Mouse (Mus musculus) urinary bladder, adult 2 months (tissue): ENCODE measurements around the gene Abcb9. TPM values are rescaled to one million over a fixed set of nuclear protein-coding genes. Genes with fewer than 3 reads are reported as not detected.
A peak's percentile ranks its signal among the peaks of the same experiment; 100 is the strongest.

Source experiments
- DNase-seq: peaks from one replicate; pipeline ENCODE4 v3.0.0; 2022; ENCODE audit warnings: low spot score
- polyA plus RNA-seq: library from polyadenylated mRNA; depleted of rRNA; stranded (reverse); fragments of >200 nt; gene quantifications from 2 replicates; pipeline ENCODE4 v1.2.3, GENCODE M21; 2012; rRNA removed

Gene Abcb9
- polyA plus RNA-seq: 2.2 and 3.8 TPM in 2 replicates

DNA sequence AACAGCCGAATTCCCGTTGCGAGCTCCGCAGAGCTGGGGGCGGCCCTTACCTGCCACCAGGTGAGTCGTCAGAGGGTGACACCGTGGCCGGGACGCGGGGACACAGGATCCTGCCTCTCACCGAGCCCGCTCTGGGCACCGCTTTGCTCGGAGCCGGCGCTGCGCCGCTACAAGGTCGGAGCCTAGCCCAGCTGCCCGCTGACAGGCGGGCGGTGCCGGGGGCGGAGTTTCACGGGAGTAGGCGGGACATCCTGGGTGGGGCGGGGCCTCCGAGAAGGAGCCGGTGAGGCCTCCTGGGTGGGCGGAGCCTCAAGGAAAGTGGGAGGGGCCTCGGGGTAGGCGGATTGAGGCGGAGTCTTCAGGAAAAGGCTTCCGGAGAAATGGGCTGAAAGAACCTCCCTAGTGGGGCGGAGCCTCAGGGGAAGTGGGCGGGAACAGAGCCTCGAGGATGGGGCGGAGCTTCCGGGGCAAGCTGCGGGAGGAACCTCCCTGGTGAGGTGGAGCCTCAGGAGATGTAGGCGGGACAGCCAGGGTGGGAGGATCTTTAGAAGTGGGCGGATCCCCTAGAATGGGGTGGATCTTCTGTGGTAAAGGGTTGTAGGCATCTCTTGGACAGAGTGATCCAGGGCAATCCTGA is at the start of gene Abcb9:
Gene Abcb9, minus strand, starts transcription at position 203 of the 637 bp plus-strand sequence.
- peak; percentile 89 for DNase-seq

- DNase-seq: no peak
These were observed 42.5 kb upstream of the Abcb9 start for GRCm38 (mm10) chr5:124138066-124138465.

- no peak for DNase-seq
These were observed 38.7 kb upstream of the Abcb9 start for GRCm38 (mm10) chr5:124134261-124134660.

GRCm38 (mm10) chr5:124125093-124125492 is 29.5 kb upstream of the Abcb9 start:
- DNase-seq: no peak

DNA sequence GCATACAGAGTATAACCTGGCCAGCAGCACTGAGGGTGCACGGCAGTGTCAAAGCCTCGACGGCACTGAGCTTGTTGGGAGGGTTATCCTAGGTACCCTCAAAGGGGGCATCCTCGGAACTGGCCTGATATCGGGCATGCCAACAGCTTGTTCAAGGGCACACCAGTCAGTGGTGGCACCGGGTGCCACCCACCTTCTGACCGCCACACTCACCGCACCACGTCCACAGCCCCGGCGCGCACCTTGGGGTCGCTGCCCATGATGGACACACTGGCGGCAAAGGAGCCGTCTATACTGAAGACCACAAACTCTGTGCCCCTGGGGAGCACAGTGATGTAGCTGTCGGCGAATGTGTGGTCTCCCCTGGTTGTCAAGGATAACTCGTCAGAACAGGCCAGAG is 26.8 kb upstream of the Abcb9 start:
- DNase-seq: no peak

DNA sequence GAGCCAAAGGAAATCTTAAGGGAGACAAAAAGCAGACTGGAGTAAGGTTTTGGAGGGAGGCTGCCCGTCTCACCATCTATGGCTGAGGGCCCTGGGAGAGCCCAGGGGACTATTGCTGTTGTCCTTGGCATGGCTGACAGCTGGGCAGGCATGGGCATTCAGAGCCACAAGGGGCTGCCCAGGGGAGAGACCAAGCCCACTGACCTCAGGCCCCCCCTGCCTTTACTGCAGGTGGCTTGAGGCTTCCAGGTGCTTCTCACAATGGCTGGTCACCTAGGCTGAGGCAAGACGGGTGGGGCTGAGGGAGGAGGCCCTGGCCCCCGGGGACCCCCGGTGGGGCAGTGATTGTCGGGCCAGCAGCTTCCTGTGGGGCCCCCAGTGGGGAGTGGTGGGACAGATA is 23.6 kb upstream of the Abcb9 start:
- no peak for DNase-seq

GRCm38 (mm10) chr5:124115990-124116845 is 20.6 kb upstream of the Abcb9 start, which contains the start of gene Arl6ip4:
Gene Arl6ip4, plus strand, starts transcription at chr5:124116089.
- peak; percentile 70 for DNase-seq

- DNase-seq: no peak
These were observed 19.9 kb upstream of the Abcb9 start for GRCm38 (mm10) chr5:124115531-124115930.

GRCm38 (mm10) chr5:124114276-124115025 is 18.9 kb upstream of the Abcb9 start:
- no peak for DNase-seq

GRCm38 (mm10) chr5:124113030-124113429 is 17.4 kb upstream of the Abcb9 start:
- DNase-seq: no peak

GRCm38 (mm10) chr5:124112531-124112930 is 16.9 kb upstream of the Abcb9 start:
- no peak for DNase-seq

GRCm38 (mm10) chr5:124111742-124112497 is 16.3 kb upstream of the Abcb9 start, which contains the start of gene Ogfod2:
Gene Ogfod2, plus strand, starts transcription at chr5:124112297.
- peak; percentile 86 for DNase-seq

GRCm38 (mm10) chr5:124111077-124111741 is 15.6 kb upstream of the Abcb9 start:
- no peak for DNase-seq

DNA sequence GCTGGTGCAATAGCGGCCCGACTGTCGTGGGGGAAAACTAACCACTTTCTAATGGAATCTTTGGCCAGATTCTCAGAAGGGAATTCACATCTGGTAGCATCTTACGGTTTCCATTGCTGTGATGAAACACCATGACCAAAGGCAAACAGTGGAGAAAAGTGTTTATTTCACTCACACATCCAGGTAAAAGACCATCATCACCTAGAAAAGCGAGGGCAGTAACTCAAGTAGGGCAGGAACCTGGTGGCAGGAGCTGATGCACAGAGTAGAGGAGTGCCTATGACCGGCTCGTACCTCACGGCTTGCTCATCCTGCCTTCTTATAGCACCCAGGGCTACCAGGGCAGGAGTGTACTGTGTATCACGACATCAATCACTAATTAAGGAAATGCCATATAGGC is 8.0 kb upstream of the Abcb9 start:
- DNase-seq: no peak

GRCm38 (mm10) chr5:124103020-124103419 is 7.4 kb upstream of the Abcb9 start:
- DNase-seq: no peak

- DNase-seq: no peak
These were observed 6.7 kb upstream of the Abcb9 start for GRCm38 (mm10) chr5:124102326-124102725.

GRCm38 (mm10) chr5:124100128-124101044 is 4.8 kb upstream of the Abcb9 start:
- no peak for DNase-seq

DNA sequence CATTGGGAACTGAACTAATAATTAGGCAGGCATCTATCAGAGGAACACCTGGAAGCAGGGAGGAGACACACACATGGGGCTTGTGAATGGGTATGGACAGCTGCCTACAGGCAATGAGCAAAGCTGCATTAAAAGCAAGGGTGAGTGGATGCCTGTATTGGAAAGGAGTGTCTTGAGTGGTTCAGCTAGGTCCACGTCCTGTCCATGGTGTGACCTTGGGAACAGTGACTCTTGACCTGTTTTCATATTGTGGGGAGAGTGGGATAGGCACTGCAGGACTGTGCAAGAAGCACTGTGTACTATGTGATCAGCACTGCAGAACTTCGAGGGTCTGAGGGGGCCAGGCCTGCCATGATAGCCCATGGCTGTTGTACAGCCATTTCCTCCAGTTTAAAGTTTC is 3.3 kb upstream of the Abcb9 start:
- no peak for DNase-seq

DNA sequence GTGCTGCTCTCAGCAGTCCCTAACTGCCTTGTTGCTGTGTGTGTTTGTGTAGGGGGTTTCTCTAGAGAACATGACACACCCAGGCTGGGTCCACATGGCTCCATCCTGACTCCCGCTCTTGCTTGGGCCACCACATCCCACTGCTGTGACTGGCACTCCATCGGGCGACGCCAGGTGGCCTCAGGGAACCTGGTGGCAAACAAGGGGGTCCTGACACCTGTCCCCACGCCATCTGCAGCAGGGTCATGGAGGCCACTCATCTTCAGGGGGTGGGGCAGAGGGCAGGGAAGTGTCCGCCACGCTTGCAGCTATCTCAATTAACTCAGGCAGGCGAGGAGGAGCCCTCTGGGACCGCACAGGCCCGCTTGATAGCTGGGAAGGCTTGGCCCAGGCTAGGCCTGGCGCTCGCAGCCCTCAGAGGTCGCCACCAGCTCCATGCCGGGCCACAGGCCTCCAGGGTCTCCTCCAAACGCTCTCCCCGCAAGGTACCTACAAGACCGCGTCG is 469 bp downstream of the Abcb9 start:
- peak; percentile 36 for DNase-seq
